Comparison of ENCODE assay signal across 16 mouse cellular contexts in genomic region chr7:79518928-79519327, GRCm38 (mm10). TPM values are rescaled to one million over a fixed set of nuclear protein-coding genes. Genes with fewer than 3 reads are reported as not detected.
DNase-seq lines count a peak whose midpoint lies in the region; ATAC-seq lines count a peak whose summit lies in the region.
"Had no signal": no experiment of that assay in that cellular context is flagged by ENCODE, and none has a peak within 500 bp of the region (broad histone marks: within the 10 kb centered on the region; RNA-seq: fewer than 3 reads in every experiment).

No protein-coding gene starts in this region.

- DNase-seq in layer of hippocampus, postnatal 10 days (ENCODE audit: low spot score in 2 of 2) = peak; percentile 36 to 42
- DNase-seq in layer of hippocampus, adult 9-11 months = no peak
- DNase-seq in midbrain, embryonic 10.5 days (ENCODE audit: low spot score) = no peak
- DNase-seq in gastrocnemius, adult 8-10 months (ENCODE audit: low spot score in 2 of 2) = no peak
- no peak for DNase-seq in adrenal gland, postnatal 36 days
- DNase-seq in gastrocnemius, postnatal 4 days (ENCODE audit: low spot score in 2 of 2) = no peak
- DNase-seq: B cell, adult 2 months; cerebellum, adult 18-20 months; kidney, postnatal 4 days; right cerebral cortex, postnatal 4 days; thymus, postnatal 36 days had no signal

- peaks cover 96% of the 10 kb centered on the region for H3K4me1 ChIP-seq in forebrain, embryonic 16.5 days (replicated peaks; ENCODE audit: control insufficient read depth, insufficient read depth, low read length)
- H3K4me1 ChIP-seq in midbrain, embryonic 10.5 days = peaks cover 100% of the 10 kb centered on the region
- peaks cover 100% of the 10 kb centered on the region for H3K4me1 ChIP-seq in neural tube, embryonic 13.5 days (replicated peaks)

- H3K36me3 ChIP-seq in forebrain, embryonic 16.5 days (ENCODE audit: control insufficient read depth, insufficient read depth) = peaks cover 2% of the 10 kb centered on the region; the same call in 1 of the 2 replicates
- H3K36me3 ChIP-seq in midbrain, embryonic 10.5 days = peaks cover 22% of the 10 kb centered on the region
- H3K36me3 ChIP-seq in neural tube, embryonic 13.5 days = peaks cover 26% of the 10 kb centered on the region
- H3K36me3 ChIP-seq: embryonic facial prominence, embryonic 12.5 days had no signal

- 0 out of 2 replicates have a peak, but pooled peaks have one; percentile 1 for ATAC-seq in forebrain, embryonic 16.5 days
- ATAC-seq in neural tube, embryonic 13.5 days (ENCODE audit: low read depth) = peak; percentile 56
- ATAC-seq: intestine, postnatal 0 days had no signal

- WGBS in forebrain, embryonic 16.5 days = 12% methylated on average over 7 of the region's 7 CpGs
- 77% methylated on average over 7 of the region's 7 CpGs for WGBS in midbrain, embryonic 10.5 days
- WGBS in neural tube, embryonic 13.5 days = 19% methylated on average over 7 of the region's 7 CpGs

- H3K4me3 ChIP-seq in forebrain, embryonic 16.5 days (replicated peaks; ENCODE audit: low read length) = no peak overlapping the region
- no peak overlapping the region for H3K4me3 ChIP-seq in midbrain, embryonic 10.5 days
- no peak overlapping the region for H3K4me3 ChIP-seq in neural tube, embryonic 13.5 days
- H3K4me3 ChIP-seq: embryonic facial prominence, embryonic 12.5 days had no signal

- no peaks in the 10 kb centered on the region for H3K9me3 ChIP-seq in forebrain, embryonic 16.5 days (ENCODE audit: control insufficient read depth, low read length)
- H3K9me3 ChIP-seq in midbrain, embryonic 10.5 days (replicated peaks) = no peaks in the 10 kb centered on the region
- H3K9me3 ChIP-seq in neural tube, embryonic 13.5 days = no peaks in the 10 kb centered on the region
- H3K9me3 ChIP-seq: embryonic facial prominence, embryonic 12.5 days had no signal

- peak overlapping the region; percentile 41 for H3K4me2 ChIP-seq in forebrain, embryonic 16.5 days (ENCODE audit: low read length)
- peak overlapping the region; percentile 65 for H3K4me2 ChIP-seq in neural tube, embryonic 13.5 days
- H3K4me2 ChIP-seq: embryonic facial prominence, embryonic 12.5 days had no signal

- H3K27ac ChIP-seq in forebrain, embryonic 16.5 days (ENCODE audit: low read length) = peak overlapping the region; percentile 93
- peak overlapping the region; percentile 61; the same call in 1 of the 2 replicates for H3K27ac ChIP-seq in midbrain, embryonic 10.5 days (replicated peaks)
- H3K27ac ChIP-seq in neural tube, embryonic 13.5 days (replicated peaks) = peak overlapping the region; percentile 99
- H3K27ac ChIP-seq: embryonic facial prominence, embryonic 12.5 days; liver, embryonic 14.5 days had no signal

- peak overlapping the region; percentile 55 for H3K9ac ChIP-seq in forebrain, embryonic 16.5 days (replicated peaks; ENCODE audit: low read depth, low read length)
- peak overlapping the region; percentile 83 for H3K9ac ChIP-seq in neural tube, embryonic 13.5 days
- H3K9ac ChIP-seq: embryonic facial prominence, embryonic 12.5 days; liver, embryonic 14.5 days had no signal

- H3K27me3 ChIP-seq in forebrain, embryonic 16.5 days (replicated peaks; ENCODE audit: control insufficient read depth, insufficient read depth, low read length) = no peaks in the 10 kb centered on the region
- H3K27me3 ChIP-seq in midbrain, embryonic 10.5 days (ENCODE audit: low read depth, poor library complexity, severe bottlenecking) = peaks cover 100% of the 10 kb centered on the region
- peaks cover 26% of the 10 kb centered on the region for H3K27me3 ChIP-seq in neural tube, embryonic 13.5 days

RNA-seq across cellular contexts. Expression of gene Polg, which starts 52.8 kb away (rescaled TPM):
- 10 to 100 TPM; 83.3 to 96.9 TPM for total RNA-seq in layer of hippocampus, postnatal 10 days (2021)
- polyA plus RNA-seq in forebrain, embryonic 16.5 days (2015; fragmentation: Nextera tagmentation; extraction: Ambion mirVana) = 29.5 and 34.6 TPM in 2 replicates
- 41.3 and 43.2 TPM in 2 replicates for polyA plus RNA-seq in midbrain, embryonic 10.5 days (2016; fragmentation: Nextera tagmentation; extraction: Ambion mirVana)
- polyA plus RNA-seq in neural tube, embryonic 13.5 days (2015; fragmentation: Nextera tagmentation; extraction: Ambion mirVana) = 28.2 and 28.6 TPM in 2 replicates
- 10 to 100 TPM; 26.0 to 43.5 (median 38.1) TPM for total RNA-seq in gastrocnemius, adult 8-10 months (2022)
- total RNA-seq in adrenal gland, postnatal 36 days (2021) = 10 to 100 TPM; 68.5 to 77.7 TPM
- total RNA-seq in gastrocnemius, postnatal 4 days (2021) = 10 to 100 TPM; 50.5 to 54.1 TPM

Comparison
In these comparisons a context has a peak if more than half of its experiments do, and no peak if none do; other contexts are left out.
1. DNase-seq: peak in layer of hippocampus, postnatal 10 days (2 of 2); none in layer of hippocampus, adult 9-11 months (single experiment), midbrain, embryonic 10.5 days (single experiment), gastrocnemius, adult 8-10 months (0 of 2), adrenal gland, postnatal 36 days (0 of 2) and gastrocnemius, postnatal 4 days (0 of 2).
2. Peak in every context shown above with its lines, with median percentiles within 50 percentile points of each other: H3K27ac ChIP-seq.